Mouse (Mus musculus) cortical plate, adult 2 months (tissue): ENCODE measurements at regions not wholly inside any gene's neighbourhood (a gene's known extent, or its start where the extent isn't known, plus 50 kb on each side); places are given as distances from the start of the nearest gene placed in this dataset.

Experiments
- CTCF ChIP-seq: fragments of 200-500 bp; IDR thresholded peaks from 2 replicates; pipeline ENCODE4 v1.5.1; 2011; ENCODE audit warnings: mild to moderate bottlenecking, control low read depth, low read length; ENCODE audit not compliant: insufficient read depth; ENCODE audit errors: extremely low read depth
- POLR2A ChIP-seq: fragments of 200-500 bp; IDR thresholded peaks from 2 replicates; pipeline ENCODE4 v1.6.1; 2011; ENCODE audit warnings: mild to moderate bottlenecking, low read length, control low read depth; ENCODE audit not compliant: insufficient read depth; ENCODE audit errors: extremely low read depth

DNA sequence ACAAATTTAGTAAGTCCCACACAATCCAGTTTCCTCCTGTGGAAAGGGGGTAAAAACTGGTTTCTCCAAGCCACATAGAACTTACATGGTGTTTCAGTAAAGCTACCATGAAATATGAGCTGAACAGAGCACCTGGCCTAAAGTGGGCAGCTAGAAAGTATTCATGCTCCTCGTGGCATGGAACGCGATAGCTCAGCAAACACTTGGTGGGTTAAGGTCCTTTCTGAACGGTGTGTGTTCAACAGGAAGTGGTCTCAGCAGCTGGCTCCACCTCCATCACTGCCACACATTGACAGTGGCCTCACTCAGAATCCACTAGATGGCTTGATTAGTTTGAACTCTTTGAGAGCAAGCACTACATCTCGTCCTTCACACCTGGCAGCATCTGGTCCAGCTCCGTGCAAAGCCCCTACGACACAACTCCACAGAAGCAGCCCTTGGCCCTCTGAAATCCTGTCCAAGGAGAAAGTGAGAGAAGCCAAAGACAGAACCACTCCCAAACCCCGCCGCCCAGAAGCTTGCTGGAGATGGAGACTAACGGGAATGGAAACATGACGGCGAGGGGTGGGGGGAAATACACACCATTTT, 215.2 kb downstream of the Srbd1 start:
- TF ChIP-seq CTCF = no peak
- no peak for TF ChIP-seq POLR2A
